In the genomic region with DNA sequence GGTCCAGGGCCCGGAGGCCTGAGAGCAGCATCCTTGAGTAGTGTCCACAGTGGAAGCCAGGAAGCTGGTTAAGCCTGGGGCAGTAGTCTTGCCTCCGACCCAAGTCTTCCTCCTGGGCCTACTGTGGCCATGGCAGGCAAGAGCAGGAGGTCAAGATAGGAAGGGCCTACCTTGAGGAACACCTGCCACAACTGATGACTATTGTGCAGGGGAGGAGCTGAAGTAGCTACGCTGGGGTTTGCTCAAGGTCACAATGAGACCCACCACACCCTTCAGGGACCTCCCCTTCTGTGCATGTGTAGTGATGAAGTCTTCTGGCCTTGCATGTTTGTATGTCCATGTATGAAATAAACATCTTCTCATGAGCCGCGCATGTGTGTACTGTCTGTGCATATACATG, we compare ENCODE assay signal across 8 mouse cellular contexts. TPM values are rescaled to one million over a fixed set of nuclear protein-coding genes. Genes with fewer than 3 reads are reported as not detected.
DNase-seq lines count a peak whose midpoint lies in the region; ATAC-seq and TF ChIP-seq lines count a peak whose summit lies in the region.

No protein-coding gene starts in this region.

- peaks cover 30% of the 10 kb centered on the region for H3K4me1 ChIP-seq in heart, embryonic 12.5 days (replicated peaks)
- peaks cover 3% of the 10 kb centered on the region for H3K4me1 ChIP-seq in ES-Bruce4 (ENCODE audit: control insufficient read depth, insufficient read depth, low read length)
- H3K4me1 ChIP-seq in forebrain, postnatal 0 days (ENCODE audit: insufficient read depth), result peaks cover 17% of the 10 kb centered on the region; the same call in 1 of the 2 replicates
- peaks cover 44% of the 10 kb centered on the region for H3K4me1 ChIP-seq in midbrain, embryonic 10.5 days

- H3K4me3 ChIP-seq in heart, embryonic 12.5 days, result peak overlapping the region; percentile 94
- peak overlapping the region; percentile 83 for H3K4me3 ChIP-seq in ES-Bruce4 (ENCODE audit: low read depth, low read length)
- peak overlapping the region; percentile 96 for H3K4me3 ChIP-seq in forebrain, postnatal 0 days (ENCODE audit: low read depth, low read length)
- peak overlapping the region; percentile 85 for H3K4me3 ChIP-seq in midbrain, embryonic 10.5 days

- no peak overlapping the region for H3K27ac ChIP-seq in heart, embryonic 12.5 days (ENCODE audit: poor library complexity, severe bottlenecking)
- no peak overlapping the region for H3K27ac ChIP-seq in ES-Bruce4 (ENCODE audit: insufficient read depth, low read length)
- peak overlapping the region; percentile 95; the same call in 1 of the 2 replicates for H3K27ac ChIP-seq in forebrain, postnatal 0 days (ENCODE audit: low read depth, low read length)
- peak overlapping the region; percentile 92 for H3K27ac ChIP-seq in midbrain, embryonic 10.5 days (replicated peaks)

- TF ChIP-seq EP300 in ES-Bruce4 (IDR thresholded peaks at IDR 0.05; ENCODE audit: insufficient read depth, low read depth, low read length), result no peak

- peak overlapping the region; percentile 92 for H3K9ac ChIP-seq in heart, embryonic 12.5 days
- H3K9ac ChIP-seq in ES-Bruce4 (ENCODE audit: low read depth, poor library complexity, severe bottlenecking), result peak overlapping the region; percentile 75
- peak overlapping the region; percentile 98 for H3K9ac ChIP-seq in forebrain, postnatal 0 days

- no peak for TF ChIP-seq CTCF in ES-Bruce4 (IDR thresholded peaks at IDR 0.05; ENCODE audit: low read depth, low read length)
- TF ChIP-seq CTCF in forebrain, postnatal 0 days (IDR thresholded peaks at IDR 0.05; ENCODE audit: low read depth), result no peak

- no peaks in the 10 kb centered on the region for H3K9me3 ChIP-seq in heart, embryonic 12.5 days (replicated peaks)
- no peaks in the 10 kb centered on the region for H3K9me3 ChIP-seq in ES-Bruce4 (replicated peaks; ENCODE audit: control insufficient read depth, insufficient read depth, low read length, poor library complexity, severe bottlenecking)
- H3K9me3 ChIP-seq in forebrain, postnatal 0 days (ENCODE audit: low read length), result no peaks in the 10 kb centered on the region
- no peaks in the 10 kb centered on the region for H3K9me3 ChIP-seq in midbrain, embryonic 10.5 days (replicated peaks)

- no peak for ATAC-seq in heart, embryonic 12.5 days (ENCODE audit: insufficient number of reproducible peaks, low FRiP score)
- no peak for ATAC-seq in forebrain, postnatal 0 days
- no peak for ATAC-seq in megakaryocyte progenitor cell, adult 5-6 weeks (replicated peaks; ENCODE audit: poor library complexity)

- WGBS in heart, embryonic 12.5 days, result 71% methylated on average over 5 of the region's 5 CpGs
- WGBS in forebrain, postnatal 0 days, result 62% methylated on average over 5 of the region's 5 CpGs
- WGBS in midbrain, embryonic 10.5 days, result 79% methylated on average over 5 of the region's 5 CpGs

- no peak for TF ChIP-seq POLR2A in ES-Bruce4 (IDR thresholded peaks at IDR 0.05; ENCODE audit: insufficient read depth, low read length)

- peak overlapping the region; percentile 94 for H3K4me2 ChIP-seq in heart, embryonic 12.5 days
- peak overlapping the region; percentile 67 for H3K4me2 ChIP-seq in forebrain, postnatal 0 days (ENCODE audit: low read depth)

- H3K27me3 ChIP-seq in heart, embryonic 12.5 days (replicated peaks), result no peaks in the 10 kb centered on the region
- no peaks in the 10 kb centered on the region for H3K27me3 ChIP-seq in ES-Bruce4 (ENCODE audit: control insufficient read depth, insufficient read depth, low read length, poor library complexity, severe bottlenecking)
- no peaks in the 10 kb centered on the region for H3K27me3 ChIP-seq in forebrain, postnatal 0 days (ENCODE audit: insufficient read depth, low read length)
- no peaks in the 10 kb centered on the region for H3K27me3 ChIP-seq in midbrain, embryonic 10.5 days (ENCODE audit: low read depth, poor library complexity, severe bottlenecking)

- DNase-seq in heart, adult 8-10 months (ENCODE audit: low spot score), result no peak
- DNase-seq in forebrain, postnatal 0 days, result peak; percentile 5
- no peak for DNase-seq in midbrain, embryonic 10.5 days (ENCODE audit: low spot score)
- no peak for DNase-seq in Muller cell, postnatal 12 days (ENCODE audit: inconsistent ontology term)
- DNase-seq in cerebellum, adult 11-12 months, result no peak

- peaks cover 48% of the 10 kb centered on the region for H3K36me3 ChIP-seq in heart, embryonic 12.5 days
- H3K36me3 ChIP-seq in ES-Bruce4 (ENCODE audit: control insufficient read depth, insufficient read depth, low read length, poor library complexity, severe bottlenecking), result peaks cover 8% of the 10 kb centered on the region; the same call in 1 of the 2 replicates
- H3K36me3 ChIP-seq in forebrain, postnatal 0 days (ENCODE audit: insufficient read depth), result peaks cover 40% of the 10 kb centered on the region
- H3K36me3 ChIP-seq in midbrain, embryonic 10.5 days, result peaks cover 55% of the 10 kb centered on the region

RNA-seq across cellular contexts. Expression of a gene that starts 1.2 kb away (rescaled TPM):
- 0.63 and 0.67 TPM in 2 replicates for polyA plus RNA-seq in heart, embryonic 12.5 days (2016; fragmentation: Nextera tagmentation; extraction: Ambion mirVana)
- total RNA-seq in heart, adult 8-10 months (2022), result under 1 TPM in 3 of 4 experiments, not detected in 1; 0.11 to 0.81 (median 0.13) TPM
- polyA plus RNA-seq in ES-Bruce4 (2011; ENCODE audit: insufficient read depth, insufficient read length, low read depth, missing spikeins), result 0.21 and 0.54 TPM in 2 replicates
- total RNA-seq in forebrain, postnatal 0 days (2014; rRNA removed), result 43.4 and 55.2 TPM in 2 replicates
- 19.1 and 23.8 TPM in 2 replicates for polyA plus RNA-seq in forebrain, postnatal 0 days (2015; fragmentation: Nextera tagmentation; extraction: Ambion mirVana)
- 0.65 and 1.2 TPM in 2 replicates for polyA plus RNA-seq in midbrain, embryonic 10.5 days (2016; fragmentation: Nextera tagmentation; extraction: Ambion mirVana)
- 0.37 and 0.44 TPM in 2 replicates for total RNA-seq in megakaryocyte progenitor cell, adult 5-6 weeks (2015)
- total RNA-seq in megakaryocyte progenitor cell, adult 5-6 weeks (2017), result 0.04 and 0.57 TPM in 2 replicates

RNA-seq across cellular contexts. Expression of a gene that starts 25.1 kb away (rescaled TPM):
- 102 and 104 TPM in 2 replicates for polyA plus RNA-seq in heart, embryonic 12.5 days (2016; fragmentation: Nextera tagmentation; extraction: Ambion mirVana)
- 10 to 100 TPM; 34.9 to 45.7 (median 40.8) TPM for total RNA-seq in heart, adult 8-10 months (2022)
- polyA plus RNA-seq in ES-Bruce4 (2011; ENCODE audit: insufficient read depth, insufficient read length, low read depth, missing spikeins), result 78.2 and 89.5 TPM in 2 replicates
- total RNA-seq in forebrain, postnatal 0 days (2014; rRNA removed), result 72.3 and 79.2 TPM in 2 replicates
- polyA plus RNA-seq in forebrain, postnatal 0 days (2015; fragmentation: Nextera tagmentation; extraction: Ambion mirVana), result 61.3 and 68.6 TPM in 2 replicates
- polyA plus RNA-seq in midbrain, embryonic 10.5 days (2016; fragmentation: Nextera tagmentation; extraction: Ambion mirVana), result 115 and 129 TPM in 2 replicates
- 57.0 and 58.9 TPM in 2 replicates for total RNA-seq in megakaryocyte progenitor cell, adult 5-6 weeks (2015)
- 69.8 and 90.6 TPM in 2 replicates for total RNA-seq in megakaryocyte progenitor cell, adult 5-6 weeks (2017)

RNA-seq across cellular contexts. Expression of a gene that starts 31.2 kb away (rescaled TPM):
- 111 and 116 TPM in 2 replicates for polyA plus RNA-seq in heart, embryonic 12.5 days (2016; fragmentation: Nextera tagmentation; extraction: Ambion mirVana)
- total RNA-seq in heart, adult 8-10 months (2022), result 10 to 100 TPM; 43.2 to 53.5 (median 51.2) TPM
- polyA plus RNA-seq in ES-Bruce4 (2011; ENCODE audit: insufficient read depth, insufficient read length, low read depth, missing spikeins), result 144 and 151 TPM in 2 replicates
- 103 and 121 TPM in 2 replicates for total RNA-seq in forebrain, postnatal 0 days (2014; rRNA removed)
- polyA plus RNA-seq in forebrain, postnatal 0 days (2015; fragmentation: Nextera tagmentation; extraction: Ambion mirVana), result 164 and 176 TPM in 2 replicates
- 167 and 169 TPM in 2 replicates for polyA plus RNA-seq in midbrain, embryonic 10.5 days (2016; fragmentation: Nextera tagmentation; extraction: Ambion mirVana)
- total RNA-seq in megakaryocyte progenitor cell, adult 5-6 weeks (2015), result 90.2 and 93.9 TPM in 2 replicates
- total RNA-seq in megakaryocyte progenitor cell, adult 5-6 weeks (2017), result 101 and 105 TPM in 2 replicates

RNA-seq across cellular contexts. Expression of a gene that starts 38.7 kb away (rescaled TPM):
- 1.7 TPM in 2 replicates for polyA plus RNA-seq in heart, embryonic 12.5 days (2016; fragmentation: Nextera tagmentation; extraction: Ambion mirVana)
- total RNA-seq in heart, adult 8-10 months (2022), result 1 to 10 TPM; 5.6 to 9.8 (median 8.1) TPM
- 0.67 and 0.99 TPM in 2 replicates for polyA plus RNA-seq in ES-Bruce4 (2011; ENCODE audit: insufficient read depth, insufficient read length, low read depth, missing spikeins)
- 27.9 and 29.6 TPM in 2 replicates for total RNA-seq in forebrain, postnatal 0 days (2014; rRNA removed)
- 22.9 and 24.8 TPM in 2 replicates for polyA plus RNA-seq in forebrain, postnatal 0 days (2015; fragmentation: Nextera tagmentation; extraction: Ambion mirVana)
- 12.2 and 13.1 TPM in 2 replicates for polyA plus RNA-seq in midbrain, embryonic 10.5 days (2016; fragmentation: Nextera tagmentation; extraction: Ambion mirVana)
- total RNA-seq in megakaryocyte progenitor cell, adult 5-6 weeks (2015), result 0.22 and 0.37 TPM in 2 replicates
- 0.24 and 0.42 TPM in 2 replicates for total RNA-seq in megakaryocyte progenitor cell, adult 5-6 weeks (2017)

RNA-seq across cellular contexts. Expression of a gene that starts 41.6 kb away (rescaled TPM):
- 5.2 and 5.5 TPM in 2 replicates for polyA plus RNA-seq in heart, embryonic 12.5 days (2016; fragmentation: Nextera tagmentation; extraction: Ambion mirVana)
- total RNA-seq in heart, adult 8-10 months (2022), result 1 to 10 TPM in 3 of 4 experiments, under 1 TPM in 1; 0.98 to 2.4 (median 1.3) TPM
- 11.9 and 15.0 TPM in 2 replicates for polyA plus RNA-seq in ES-Bruce4 (2011; ENCODE audit: insufficient read depth, insufficient read length, low read depth, missing spikeins)
- total RNA-seq in forebrain, postnatal 0 days (2014; rRNA removed), result 31.9 and 33.5 TPM in 2 replicates
- 20.4 and 24.6 TPM in 2 replicates for polyA plus RNA-seq in forebrain, postnatal 0 days (2015; fragmentation: Nextera tagmentation; extraction: Ambion mirVana)
- polyA plus RNA-seq in midbrain, embryonic 10.5 days (2016; fragmentation: Nextera tagmentation; extraction: Ambion mirVana), result 0.98 and 1.1 TPM in 2 replicates
- total RNA-seq in megakaryocyte progenitor cell, adult 5-6 weeks (2015), result 2.2 and 2.4 TPM in 2 replicates
- total RNA-seq in megakaryocyte progenitor cell, adult 5-6 weeks (2017), result 1.6 and 2.6 TPM in 2 replicates

Comparison
In these comparisons a context has a peak if more than half of its experiments do, and no peak if none do; other contexts are left out.
1. H3K27ac ChIP-seq: peak in forebrain, postnatal 0 days (single experiment) and midbrain, embryonic 10.5 days (single experiment); none in heart, embryonic 12.5 days (single experiment) and ES-Bruce4 (single experiment).
2. Peak in every context shown above with its lines, with median percentiles within 50 percentile points of each other: H3K4me3 ChIP-seq and H3K9ac ChIP-seq.